Mouse (Mus musculus): ENCODE results near the gene Ipcef1. TPM values are rescaled to one million over a fixed set of nuclear protein-coding genes. Genes with fewer than 3 reads are reported as not detected.

Gene Ipcef1
- total and polyA plus RNA-seq, 3 experiments, result 1.7 to 6.8 (median 4.1) TPM

GRCm38 (mm10) chr10:7049901-7050300 lies 2.4 kb downstream of the Ipcef1 start:
- no peak overlapping the region for H3K27ac ChIP-seq (ENCODE audit: insufficient read depth, low read depth)
- dilution Hi-C loops (cut with MboI; ENCODE audit: extremely low pct_ligation_motif_present, extremely low pct_unique_long_range_greater_than_20kb, low sequenced_read_pairs), result no loop called here

GRCm38 (mm10) chr10:7047919-7048291 lies 4.4 kb downstream of the Ipcef1 start:
- no peak overlapping the region for H3K4me3 ChIP-seq (replicated peaks in 1 of 3; ENCODE audit: low read depth in 2 of 3, low read length in 2 of 3, poor library complexity in 1 of 3)
- no peak for DNase-seq (ENCODE audit: extremely low read depth)
- no peak overlapping the region for H3K27ac ChIP-seq (ENCODE audit: insufficient read depth, low read depth)
- H3K4me1 ChIP-seq (ENCODE audit: control insufficient read depth in 1 of 2, insufficient read depth in 2 of 2), result peaks cover 0 to 23% of the 10 kb centered on the region in 2 experiments; a peak in 2 of 4 replicates
- dilution Hi-C loops (cut with MboI; ENCODE audit: extremely low pct_ligation_motif_present, extremely low pct_unique_long_range_greater_than_20kb, low sequenced_read_pairs), result no loop called here
- no peaks in the 10 kb centered on the region for H3K27me3 ChIP-seq (replicated peaks)
- H3K79me2 ChIP-seq (replicated peaks; ENCODE audit: control insufficient read depth, extremely low read depth, insufficient read depth, poor library complexity, severe bottlenecking), result no peaks in the 10 kb centered on the region
- no peak overlapping the region for H3K4me2 ChIP-seq (ENCODE audit: insufficient read depth, low read depth, poor library complexity, severe bottlenecking)
- H3K36me3 ChIP-seq (replicated peaks in 1 of 2; ENCODE audit: control insufficient read depth in 1 of 2, insufficient read depth in 1 of 2, low read length in 1 of 2), result no peaks in the 10 kb centered on the region
- H3K9ac ChIP-seq (ENCODE audit: insufficient read depth, low read depth), result no peak overlapping the region
- in situ Hi-C loops (cut with MboI; ENCODE audit: low pct_ligation_motif_present, low pct_unique_long_range_greater_than_20kb, low sequenced_read_pairs), result no loop called here
- H3K9me3 ChIP-seq (replicated peaks; ENCODE audit: low read length), result peaks cover 5% of the 10 kb centered on the region
- TF ChIP-seq USF2 (conservative IDR thresholded peaks at IDR 0.05; ENCODE audit: low read depth, low read length) (no peak), CTCF (conservative IDR thresholded peaks at IDR 0.05 in 1 of 2, IDR thresholded peaks at IDR 0.05 in 1 of 2; ENCODE audit: low read depth in 2 of 2, low read length in 2 of 2) (no peak), CHD2 (IDR thresholded peaks at IDR 0.05; ENCODE audit: low read length) (no peak), HCFC1 (IDR thresholded peaks at IDR 0.05; ENCODE audit: low read depth, low read length) (no peak), JUND (conservative IDR thresholded peaks at IDR 0.05; ENCODE audit: low read depth, low read length) (no peak), ZKSCAN1 (IDR thresholded peaks at IDR 0.05; ENCODE audit: borderline replicate concordance, low read depth, low read length) (no peak), UBTF (IDR thresholded peaks at IDR 0.05; ENCODE audit: low read depth, low read length) (no peak), POLR2A (IDR thresholded peaks at IDR 0.05; ENCODE audit: low read depth, low read length) (no peak), MAFK (IDR thresholded peaks at IDR 0.05; ENCODE audit: insufficient replicate concordance, low read length) (no peak), NELFE (IDR thresholded peaks at IDR 0.05; ENCODE audit: low read depth, low read length) (no peak), MYC (IDR thresholded peaks at IDR 0.05; ENCODE audit: low read depth, low read length) (no peak), RCOR1 (conservative IDR thresholded peaks at IDR 0.05; ENCODE audit: low read depth, low read length) (no peak), ELF1 (IDR thresholded peaks at IDR 0.05; ENCODE audit: low read depth, low read length) (no peak), MEF2A (IDR thresholded peaks at IDR 0.05; ENCODE audit: borderline replicate concordance, low read depth, low read length) (no peak), CHD1 (IDR thresholded peaks at IDR 0.05; ENCODE audit: low read depth, low read length) (no peak)

More at GRCm38 (mm10) chr10:7049901-7050300, 2.4 kb downstream of the Ipcef1 start:
- H3K4me1 ChIP-seq (ENCODE audit: control insufficient read depth in 1 of 2, insufficient read depth in 2 of 2), result peaks cover 0 to 28% of the 10 kb centered on the region in 2 experiments; a peak in 2 of 4 replicates
- no peak for DNase-seq (ENCODE audit: extremely low read depth)
- H3K27me3 ChIP-seq (replicated peaks), result no peaks in the 10 kb centered on the region
- no peak overlapping the region for H3K4me2 ChIP-seq (ENCODE audit: insufficient read depth, low read depth, poor library complexity, severe bottlenecking)
- in situ Hi-C loops (cut with MboI; ENCODE audit: low pct_ligation_motif_present, low pct_unique_long_range_greater_than_20kb, low sequenced_read_pairs), result loop anchor here (25.0 kb wide), 1 partner anchor 1238 kb away; the partner anchor contains the start of genes Fbxo5 and Mtrf1l
- H3K36me3 ChIP-seq (replicated peaks in 1 of 2; ENCODE audit: control insufficient read depth in 1 of 2, insufficient read depth in 1 of 2, low read length in 1 of 2), result no peaks in the 10 kb centered on the region
- TF ChIP-seq CTCF (conservative IDR thresholded peaks at IDR 0.05 in 1 of 2, IDR thresholded peaks at IDR 0.05 in 1 of 2; ENCODE audit: low read depth in 2 of 2, low read length in 2 of 2) (no peak), JUND (conservative IDR thresholded peaks at IDR 0.05; ENCODE audit: low read depth, low read length) (peak; percentile 59; the same call in 1 of the 2 replicates), EP300 (IDR thresholded peaks at IDR 0.05; ENCODE audit: low read length) (peak; percentile 63; the same call in 1 of the 2 replicates), TBP (conservative IDR thresholded peaks at IDR 0.05; ENCODE audit: low read depth, low read length) (0 out of 2 replicates have a peak, but pooled peaks have one; percentile 15)
- no peak overlapping the region for H3K4me3 ChIP-seq (replicated peaks in 1 of 3; ENCODE audit: low read depth in 2 of 3, low read length in 2 of 3, poor library complexity in 1 of 3)
- H3K9ac ChIP-seq (ENCODE audit: insufficient read depth, low read depth), result no peak overlapping the region
- no peaks in the 10 kb centered on the region for H3K79me2 ChIP-seq (replicated peaks; ENCODE audit: control insufficient read depth, extremely low read depth, insufficient read depth, poor library complexity, severe bottlenecking)
- H3K9me3 ChIP-seq (replicated peaks; ENCODE audit: low read length), result peaks cover 5% of the 10 kb centered on the region

All from CH12.LX (cell line).